Mouse (Mus musculus) mouse trophoblast stem cell (cell line): ENCODE measurements around the gene Gli1.

Source experiments
- in situ Hi-C, 2 experiments: fragments of 300-500 bp; cut with MseI, MboI; formaldehyde crosslinking; loops; 2 replicates in 1 of 2; 3 replicates in 1 of 2; pipeline ENCODE4 v1.15.1; 2025

Gli1 gene

GRCm38 (mm10) chr10:127291881-127292638 lies 49.7 kb downstream of the Gli1 start:
- in situ Hi-C loops, result no loop called here

- in situ Hi-C loops, result no loop called here
These were observed 50.6 kb downstream of the Gli1 start for GRCm38 (mm10) chr10:127290930-127291880.

GRCm38 (mm10) chr10:127290307-127290929 lies 51.4 kb downstream of the Gli1 start:
- in situ Hi-C loops, result no loop called here

GRCm38 (mm10) chr10:127289573-127290191 lies 52.1 kb downstream of the Gli1 start:
- in situ Hi-C loops, result no loop called here

- in situ Hi-C loops, result no loop called here
These were observed 52.8 kb downstream of the Gli1 start, which contains the start of gene Mbd6 for GRCm38 (mm10) chr10:127288800-127289572. Mbd6 (minus strand) TSS chr10:127289018.

GRCm38 (mm10) chr10:127288328-127288799 lies 53.4 kb downstream of the Gli1 start:
- in situ Hi-C loops, result no loop called here

GRCm38 (mm10) chr10:127287936-127288293 lies 53.9 kb downstream of the Gli1 start:
- in situ Hi-C loops, result no loop called here

- in situ Hi-C loops, result no loop called here
These were observed 54.4 kb downstream of the Gli1 start for GRCm38 (mm10) chr10:127287271-127287935.

- in situ Hi-C loops, result no loop called here
These were observed 55.0 kb downstream of the Gli1 start for GRCm38 (mm10) chr10:127286730-127287129.

DNA sequence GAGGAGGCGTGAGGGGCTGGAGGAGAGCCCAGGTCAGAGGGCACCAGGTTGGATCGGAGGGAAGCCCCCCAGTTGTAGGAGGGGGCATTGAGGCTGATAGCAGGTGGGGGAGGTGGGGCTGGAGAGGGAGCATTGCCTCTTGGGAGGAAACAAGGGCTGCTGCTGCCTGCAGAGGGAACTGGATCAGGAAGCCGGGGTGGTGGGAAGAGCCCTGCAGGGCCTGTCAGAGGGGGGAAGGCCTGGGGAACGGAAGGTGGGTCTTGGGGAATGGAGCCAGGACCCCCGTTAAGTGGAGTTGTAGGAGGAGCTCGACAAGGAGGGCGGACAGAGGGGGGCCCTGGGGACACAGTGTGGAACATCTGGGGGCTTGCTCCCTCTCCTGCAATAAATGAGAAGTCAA lies 55.6 kb downstream of the Gli1 start:
- in situ Hi-C loops, result no loop called here

- in situ Hi-C loops, result no loop called here
These were observed 56.1 kb downstream of the Gli1 start for GRCm38 (mm10) chr10:127285644-127286043.

GRCm38 (mm10) chr10:127284724-127285500 lies 56.9 kb downstream of the Gli1 start:
- in situ Hi-C loops, result no loop called here

GRCm38 (mm10) chr10:127284105-127284622 lies 57.6 kb downstream of the Gli1 start:
- in situ Hi-C loops, result no loop called here

GRCm38 (mm10) chr10:127282620-127283215 lies 59.1 kb downstream of the Gli1 start:
- in situ Hi-C loops, result no loop called here

DNA sequence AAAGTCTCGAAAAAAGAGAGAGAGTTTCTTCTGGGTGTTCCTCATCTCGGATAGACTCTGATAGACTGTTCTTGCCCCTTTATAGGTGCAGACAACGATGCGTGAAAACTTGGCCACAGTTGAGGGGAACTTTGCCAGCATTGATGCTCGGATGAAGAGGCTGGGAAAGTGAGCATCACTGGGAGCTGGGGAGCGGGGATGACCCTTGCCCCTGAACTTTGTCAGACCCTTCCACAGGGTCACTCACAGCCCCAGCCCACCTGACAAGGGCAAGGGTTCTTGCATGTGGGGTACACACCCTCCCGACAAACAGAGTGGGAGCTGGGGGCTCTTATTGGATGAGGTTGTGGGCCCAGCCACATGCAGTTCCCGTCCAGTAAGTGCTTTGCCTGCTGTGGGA lies 60.5 kb downstream of the Gli1 start:
- in situ Hi-C loops, result no loop called here
